Mouse (Mus musculus): ENCODE measurements around the gene Rims1.

The Rims1 gene

GRCm38 (mm10) chr1:22587859-22588383 lies 217.9 kb downstream of the Rims1 start:
- DNase-seq (ENCODE audit: low read depth, low spot score) = no peak

- no peak for DNase-seq (ENCODE audit: low read depth, low spot score)
Measured at GRCm38 (mm10) chr1:22585560-22585959, 220.2 kb downstream of the Rims1 start.

GRCm38 (mm10) chr1:22579470-22579869 lies 226.3 kb downstream of the Rims1 start:
- no peak for DNase-seq (ENCODE audit: low read depth, low spot score)

GRCm38 (mm10) chr1:22572720-22573119 lies 233.1 kb downstream of the Rims1 start:
- no peak for DNase-seq (ENCODE audit: low read depth, low spot score)

GRCm38 (mm10) chr1:22546273-22546672 lies 259.5 kb downstream of the Rims1 start:
- DNase-seq (ENCODE audit: low read depth, low spot score) = no peak

- no peak for DNase-seq (ENCODE audit: low read depth, low spot score)
Measured at GRCm38 (mm10) chr1:22538129-22538528, 267.7 kb downstream of the Rims1 start.

- no peak for DNase-seq (ENCODE audit: low read depth, low spot score)
Measured at GRCm38 (mm10) chr1:22536776-22537175, 269.0 kb downstream of the Rims1 start.

GRCm38 (mm10) chr1:22535049-22535448 lies 270.7 kb downstream of the Rims1 start:
- no peak for DNase-seq (ENCODE audit: low read depth, low spot score)

GRCm38 (mm10) chr1:22533146-22534096 lies 272.4 kb downstream of the Rims1 start:
- DNase-seq (ENCODE audit: low read depth, low spot score) = no peak

GRCm38 (mm10) chr1:22515103-22515502 lies 290.7 kb downstream of the Rims1 start:
- no peak for DNase-seq (ENCODE audit: low read depth, low spot score)

- no peak for DNase-seq (ENCODE audit: low read depth, low spot score)
Measured at GRCm38 (mm10) chr1:22512421-22512820, 293.4 kb downstream of the Rims1 start.

GRCm38 (mm10) chr1:22511614-22512013 lies 294.2 kb downstream of the Rims1 start:
- no peak for DNase-seq (ENCODE audit: low read depth, low spot score)

- no peak for DNase-seq (ENCODE audit: low read depth, low spot score)
Measured at GRCm38 (mm10) chr1:22508735-22509615, 296.8 kb downstream of the Rims1 start.

GRCm38 (mm10) chr1:22487270-22487864 lies 318.4 kb downstream of the Rims1 start:
- no peak for DNase-seq (ENCODE audit: low read depth, low spot score)

GRCm38 (mm10) chr1:22476220-22476619 lies 329.6 kb downstream of the Rims1 start:
- DNase-seq (ENCODE audit: low read depth, low spot score) = no peak

GRCm38 (mm10) chr1:22467033-22467432 lies 338.8 kb downstream of the Rims1 start:
- DNase-seq (ENCODE audit: low read depth, low spot score) = no peak

- no peak for DNase-seq (ENCODE audit: low read depth, low spot score)
Measured at GRCm38 (mm10) chr1:22466597-22466996, 339.2 kb downstream of the Rims1 start.

GRCm38 (mm10) chr1:22424020-22424419 lies 381.8 kb downstream of the Rims1 start:
- no peak for DNase-seq (ENCODE audit: low read depth, low spot score)

- DNase-seq (ENCODE audit: low read depth, low spot score) = no peak
Measured at GRCm38 (mm10) chr1:22422102-22422501, 383.7 kb downstream of the Rims1 start.

GRCm38 (mm10) chr1:22410173-22410572 lies 395.6 kb downstream of the Rims1 start:
- no peak for DNase-seq (ENCODE audit: low read depth, low spot score)

- no peak for DNase-seq (ENCODE audit: low read depth, low spot score)
Measured at GRCm38 (mm10) chr1:22386361-22386760, 419.4 kb downstream of the Rims1 start.

- DNase-seq (ENCODE audit: low read depth, low spot score) = no peak
Measured at GRCm38 (mm10) chr1:22377652-22378051, 428.1 kb downstream of the Rims1 start.

Data from retina, adult 2 months (tissue).